Mouse (Mus musculus) MEL-GATA-1-ER (cell line): ENCODE measurements at regions not wholly inside any gene's neighbourhood (a gene's known extent, or its start where the extent isn't known, plus 50 kb on each side); places are given as distances from the start of the nearest gene placed in this dataset.

Experiments used
- DNase-seq: peaks from one replicate; pipeline ENCODE4 v3.0.0-alpha.2; 2012; ENCODE audit warnings: low read depth; ENCODE audit errors: extremely low read depth

- no peak for DNase-seq
Observed at GRCm38 (mm10) chr1:153962161-153962720, 62.2 kb upstream of the Teddm2 start.

GRCm38 (mm10) chr1:153963744-153964342 is 63.8 kb upstream of the Teddm2 start:
- no peak for DNase-seq

- DNase-seq: no peak
Observed at GRCm38 (mm10) chr1:153969401-153969800, 69.4 kb upstream of the Teddm2 start.

GRCm38 (mm10) chr1:153974300-153974699 is 74.3 kb upstream of the Teddm2 start:
- DNase-seq: no peak

GRCm38 (mm10) chr1:153977963-153978726 is 78.1 kb upstream of the Teddm2 start:
- DNase-seq: no peak

- DNase-seq: no peak
Observed at GRCm38 (mm10) chr1:153980886-153981285, 80.9 kb upstream of the Teddm2 start.

GRCm38 (mm10) chr1:153985595-153985994 is 85.6 kb upstream of the Teddm2 start:
- DNase-seq: no peak

GRCm38 (mm10) chr1:153986632-153987031 is 86.6 kb upstream of the Teddm2 start:
- DNase-seq: no peak

GRCm38 (mm10) chr1:153988297-153988696 is 88.3 kb upstream of the Teddm2 start:
- no peak for DNase-seq

- DNase-seq: no peak
Observed at GRCm38 (mm10) chr1:153990651-153991435, 90.8 kb upstream of the Teddm2 start.

GRCm38 (mm10) chr1:153992466-153992865 is 92.4 kb upstream of the Teddm2 start:
- DNase-seq: no peak

GRCm38 (mm10) chr1:153994871-153995270 is 94.8 kb upstream of the Teddm2 start:
- DNase-seq: no peak

GRCm38 (mm10) chr1:153997201-153998181 is 97.5 kb upstream of the Teddm2 start:
- DNase-seq: no peak

GRCm38 (mm10) chr1:153999776-154000175 is 99.7 kb upstream of the Teddm2 start:
- DNase-seq: no peak

GRCm38 (mm10) chr1:154003669-154004068 is 103.6 kb upstream of the Teddm2 start:
- DNase-seq: no peak

- no peak for DNase-seq
Observed at GRCm38 (mm10) chr1:154004647-154005046, 104.6 kb upstream of the Teddm2 start.

- DNase-seq: no peak
Observed at GRCm38 (mm10) chr1:154006055-154006454, 106.0 kb upstream of the Teddm2 start.

- no peak for DNase-seq
Observed at GRCm38 (mm10) chr1:154007440-154007839, 107.4 kb upstream of the Teddm2 start.

GRCm38 (mm10) chr1:154008593-154009310 is 108.7 kb upstream of the Teddm2 start:
- no peak for DNase-seq

GRCm38 (mm10) chr1:154010681-154011080 is 110.7 kb upstream of the Teddm2 start:
- DNase-seq: no peak
